Mouse (Mus musculus): ENCODE measurements at regions not wholly inside any gene's neighbourhood (a gene's known extent, or its start where the extent isn't known, plus 50 kb on each side); places are given as distances from the start of the nearest gene placed in this dataset.

- TF ChIP-seq TCF12 (IDR thresholded peaks at IDR 0.05; ENCODE audit: insufficient read depth, poor library complexity, severe bottlenecking) (no peak), POLR2A (IDR thresholded peaks at IDR 0.05; ENCODE audit: insufficient read length, low read depth) (no peak), MAX (IDR thresholded peaks at IDR 0.05; ENCODE audit: low read depth) (no peak), MYOD1 (IDR thresholded peaks at IDR 0.05; ENCODE audit: control insufficient read depth in 1 of 3, insufficient read length in 2 of 3, low read depth in 2 of 3) (no peak), E2F4 (IDR thresholded peaks at IDR 0.05; ENCODE audit: insufficient read depth) (no peak), USF1 (IDR thresholded peaks at IDR 0.05; ENCODE audit: low read depth) (no peak), POLR2AphosphoS2 (IDR thresholded peaks at IDR 0.05; ENCODE audit: insufficient read length, low read depth) (no peak), MYOG (IDR thresholded peaks at IDR 0.05; ENCODE audit: control insufficient read depth in 1 of 3, insufficient read depth in 1 of 3, insufficient read length in 2 of 3, low read depth in 2 of 3) (no peak)
Measured at GRCm38 (mm10) chr1:193732113-193732512, 362.0 kb upstream of the Camk1g start.

Data from myocyte (in vitro differentiated cells).